Mouse (Mus musculus): Measurements from ENCODE around the gene Qrfp.

DNA sequence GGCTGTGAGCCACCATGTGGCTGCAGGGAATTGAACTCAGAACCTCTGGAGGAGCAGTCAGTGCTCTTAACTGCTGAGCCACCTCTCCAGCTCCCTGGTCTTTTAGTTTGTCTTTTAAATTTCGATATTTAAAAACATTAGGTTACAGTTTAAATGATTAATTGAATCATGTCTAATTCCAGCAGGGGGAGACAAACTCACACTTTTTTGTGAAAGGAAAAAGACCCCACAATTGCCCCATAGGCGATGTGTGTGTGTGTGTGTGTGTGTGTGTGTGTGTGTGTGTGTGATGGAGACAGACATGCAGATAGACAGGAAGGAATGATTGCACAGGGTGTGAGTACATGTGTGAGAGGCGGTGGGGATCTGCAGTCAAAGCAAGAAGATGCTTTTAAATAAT is 22.2 kb downstream of the Qrfp start:
- TF ChIP-seq POLR2A (IDR thresholded peaks at IDR 0.05; ENCODE audit: insufficient read depth, low read depth, low read length) (no peak), CTCF (IDR thresholded peaks at IDR 0.05; ENCODE audit: insufficient read depth, low read depth, low read length) (no peak)
